Mouse (Mus musculus): Measurements from ENCODE around the gene Phf1. TPM values are rescaled to one million over a fixed set of nuclear protein-coding genes. Genes with fewer than 3 reads are reported as not detected.

Gene Phf1
- polyA plus RNA-seq, 1 experiment = 18.8 TPM

DNA sequence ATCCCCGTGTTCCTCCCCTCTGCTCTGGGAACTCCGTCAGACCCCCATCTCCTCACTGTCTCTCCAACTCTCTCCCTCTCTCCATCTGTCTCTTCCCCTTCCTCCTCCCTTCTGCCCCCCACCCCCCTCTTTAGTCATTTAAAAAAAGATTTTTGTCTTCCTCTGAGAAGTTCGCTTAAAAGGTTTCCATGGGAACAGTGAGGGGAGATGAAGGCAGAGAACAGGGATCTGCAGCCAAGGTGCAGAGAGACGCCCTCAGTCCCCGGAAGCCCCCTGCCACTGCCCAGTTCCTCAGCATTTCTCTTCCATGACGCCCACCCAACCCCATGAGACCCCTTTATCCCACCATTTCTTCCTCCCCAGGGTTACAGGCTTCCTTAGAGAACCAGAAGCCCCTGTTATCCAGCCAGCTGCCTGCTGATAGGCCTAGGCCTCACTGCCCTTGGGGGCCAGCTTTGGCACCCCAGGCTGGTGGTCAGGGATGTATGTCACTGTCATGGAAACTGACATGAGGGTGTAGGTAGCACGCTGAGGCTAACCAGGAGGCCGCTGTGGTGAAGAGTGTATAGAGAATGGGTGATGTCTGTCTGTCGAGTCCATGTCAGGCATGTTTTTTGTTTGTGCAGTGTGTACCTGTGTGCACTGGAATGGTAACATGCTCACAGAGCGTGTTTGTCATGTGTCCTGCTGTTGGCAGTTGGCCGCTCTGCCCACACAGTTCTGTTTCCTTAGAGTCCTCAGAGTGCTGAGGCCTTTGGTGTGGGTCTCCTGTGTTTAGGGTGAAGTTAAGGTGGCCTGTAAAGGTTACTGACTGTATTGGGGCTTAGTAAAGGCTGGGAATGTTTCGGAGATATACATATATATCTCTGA lies 14.6 kb downstream of the Phf1 start:
- no peak for TF ChIP-seq GATA1 (IDR thresholded peaks at IDR 0.05; ENCODE audit: low read length)

DNA sequence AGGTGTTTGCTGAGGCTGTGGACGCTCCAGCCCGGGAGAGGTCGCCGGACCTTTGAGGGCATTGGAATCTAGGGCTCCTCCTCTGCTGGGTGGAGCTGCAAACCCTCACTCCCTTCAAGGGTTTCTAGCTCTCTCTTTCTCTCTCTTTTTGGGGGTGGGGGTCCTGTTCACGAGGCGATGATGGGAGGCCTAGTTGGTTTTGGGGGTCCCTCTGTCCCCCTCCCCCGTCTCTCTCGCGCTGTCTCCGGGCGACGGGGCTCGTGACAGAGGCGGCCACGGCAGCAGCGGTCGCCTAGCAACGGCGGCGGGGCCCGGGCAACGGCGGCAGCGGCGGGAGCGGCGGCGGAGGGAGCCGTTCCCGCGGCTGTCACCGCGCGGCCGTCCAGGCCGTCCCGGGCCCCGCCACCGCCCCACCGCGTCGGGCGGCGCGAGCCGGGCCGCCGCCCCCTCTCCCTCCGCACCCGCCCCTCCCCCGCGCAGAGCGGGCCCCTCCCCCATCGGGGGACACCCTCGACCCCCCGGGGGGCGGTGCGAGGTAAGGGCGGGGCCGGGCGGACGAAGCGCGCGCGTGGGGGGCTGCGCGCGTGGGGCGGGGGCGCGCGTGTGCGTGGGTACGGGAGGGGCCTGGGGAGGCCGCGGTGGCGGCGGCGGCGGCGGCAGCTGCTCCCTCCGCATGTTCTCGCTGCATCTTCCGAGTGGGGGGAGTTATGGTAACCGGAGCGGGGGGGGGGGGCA lies 15.6 kb downstream of the Phf1 start:
- TF ChIP-seq GATA1 (IDR thresholded peaks at IDR 0.05; ENCODE audit: low read length) = no peak

DNA sequence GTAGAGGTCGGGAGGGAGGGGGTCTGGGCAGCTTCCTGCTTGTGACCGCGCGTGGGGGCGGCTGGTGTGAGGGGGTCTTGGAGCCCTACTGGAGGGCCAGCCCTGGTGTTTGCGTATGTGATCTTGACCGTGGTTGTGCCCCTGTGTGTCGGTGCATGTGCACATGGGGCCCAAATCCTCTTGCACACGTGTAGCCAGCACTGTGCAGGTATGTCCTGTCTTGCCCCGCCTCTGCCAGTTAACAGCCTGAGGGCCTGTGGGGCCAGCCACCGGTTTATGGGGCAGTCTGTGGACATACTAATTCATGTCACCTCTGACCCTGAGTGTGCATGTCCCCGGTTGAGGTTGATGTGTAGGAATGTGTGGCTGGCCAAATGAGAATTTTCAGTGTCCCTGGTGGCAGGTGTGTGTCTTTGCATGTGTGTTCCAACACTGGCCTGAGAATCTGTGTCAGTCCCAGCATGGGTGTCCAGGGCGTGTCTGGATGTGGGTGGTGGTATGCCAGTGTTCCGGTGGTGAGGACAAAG lies 16.3 kb downstream of the Phf1 start:
- TF ChIP-seq GATA1 (IDR thresholded peaks at IDR 0.05; ENCODE audit: low read length) = no peak

DNA sequence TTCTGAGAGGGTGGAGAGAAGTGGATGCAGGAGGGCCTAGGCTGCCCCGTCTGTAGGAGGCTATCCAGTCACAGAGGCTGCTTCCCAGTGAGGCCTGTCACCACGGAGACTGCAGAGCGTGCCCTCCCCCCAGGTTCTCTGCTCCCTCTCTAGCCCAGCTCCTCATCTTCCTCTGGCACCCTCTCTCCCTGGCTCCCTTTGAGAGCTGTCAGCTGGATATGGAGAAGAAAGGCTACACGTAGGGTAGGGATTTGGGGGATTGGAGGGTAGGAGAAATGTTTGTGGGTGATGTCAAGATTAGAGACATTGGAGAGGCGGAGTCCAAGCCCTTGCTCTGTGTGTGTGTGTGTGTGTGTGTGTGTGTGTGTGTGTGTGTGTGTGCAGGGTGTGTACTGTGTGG lies 17.0 kb downstream of the Phf1 start:
- TF ChIP-seq GATA1 (IDR thresholded peaks at IDR 0.05; ENCODE audit: low read length) = no peak

DNA sequence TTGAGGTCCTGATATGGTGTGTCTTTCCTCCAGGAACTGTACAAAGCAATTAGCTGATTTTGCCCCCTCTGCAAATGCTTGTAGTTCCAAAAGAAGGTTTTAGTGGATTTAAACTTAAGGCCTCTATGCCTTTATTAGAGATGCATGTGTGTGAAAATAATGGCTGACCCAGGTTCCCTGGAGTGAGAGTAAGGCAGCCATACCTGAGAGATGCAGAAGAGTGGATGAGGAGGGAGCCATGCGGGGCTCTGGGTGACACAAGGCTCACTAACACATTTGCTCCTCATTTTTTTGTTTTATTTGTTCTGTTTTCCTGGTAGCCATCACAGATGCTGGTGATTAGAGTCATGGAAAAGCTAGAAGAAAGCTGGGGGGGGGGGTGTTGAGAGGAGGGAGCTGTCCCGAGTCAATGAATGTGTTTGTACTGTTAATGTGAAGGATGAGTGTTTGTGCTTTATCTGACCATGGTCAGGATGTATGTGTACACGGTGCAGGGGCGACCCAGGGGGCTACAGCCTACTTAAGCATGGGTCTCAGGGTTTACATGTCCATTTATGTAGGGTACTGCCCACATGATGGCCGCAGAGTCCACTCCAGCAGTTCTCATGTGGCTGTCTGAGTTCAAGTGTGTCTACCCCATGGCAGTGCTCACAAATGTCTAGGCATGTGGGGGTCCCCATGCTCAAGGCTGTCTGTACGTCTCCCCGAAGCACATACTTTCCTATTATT lies 17.9 kb downstream of the Phf1 start:
- no peak for TF ChIP-seq GATA1 (IDR thresholded peaks at IDR 0.05; ENCODE audit: low read length)

DNA sequence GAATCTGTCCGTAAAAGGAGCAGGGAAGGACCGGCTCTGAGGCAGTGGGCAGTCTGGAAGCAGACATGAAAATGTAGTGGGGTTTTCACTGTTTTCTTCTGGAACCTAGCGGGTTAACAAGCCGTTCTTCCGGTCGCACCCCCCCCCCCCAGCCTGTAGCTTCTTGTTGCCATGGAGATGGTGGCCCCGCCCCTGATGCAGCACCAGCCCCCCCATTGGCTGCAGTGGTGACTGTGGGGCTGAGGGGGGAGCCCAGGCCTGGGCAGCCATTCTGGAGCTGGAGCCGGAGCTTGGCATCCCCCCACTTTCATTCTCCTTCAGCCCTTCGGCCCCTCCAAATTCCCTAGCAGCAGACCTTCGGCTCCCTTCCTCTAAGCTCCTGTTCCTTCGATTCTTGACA lies 18.6 kb downstream of the Phf1 start:
- no peak for TF ChIP-seq GATA1 (IDR thresholded peaks at IDR 0.05; ENCODE audit: low read length)

DNA sequence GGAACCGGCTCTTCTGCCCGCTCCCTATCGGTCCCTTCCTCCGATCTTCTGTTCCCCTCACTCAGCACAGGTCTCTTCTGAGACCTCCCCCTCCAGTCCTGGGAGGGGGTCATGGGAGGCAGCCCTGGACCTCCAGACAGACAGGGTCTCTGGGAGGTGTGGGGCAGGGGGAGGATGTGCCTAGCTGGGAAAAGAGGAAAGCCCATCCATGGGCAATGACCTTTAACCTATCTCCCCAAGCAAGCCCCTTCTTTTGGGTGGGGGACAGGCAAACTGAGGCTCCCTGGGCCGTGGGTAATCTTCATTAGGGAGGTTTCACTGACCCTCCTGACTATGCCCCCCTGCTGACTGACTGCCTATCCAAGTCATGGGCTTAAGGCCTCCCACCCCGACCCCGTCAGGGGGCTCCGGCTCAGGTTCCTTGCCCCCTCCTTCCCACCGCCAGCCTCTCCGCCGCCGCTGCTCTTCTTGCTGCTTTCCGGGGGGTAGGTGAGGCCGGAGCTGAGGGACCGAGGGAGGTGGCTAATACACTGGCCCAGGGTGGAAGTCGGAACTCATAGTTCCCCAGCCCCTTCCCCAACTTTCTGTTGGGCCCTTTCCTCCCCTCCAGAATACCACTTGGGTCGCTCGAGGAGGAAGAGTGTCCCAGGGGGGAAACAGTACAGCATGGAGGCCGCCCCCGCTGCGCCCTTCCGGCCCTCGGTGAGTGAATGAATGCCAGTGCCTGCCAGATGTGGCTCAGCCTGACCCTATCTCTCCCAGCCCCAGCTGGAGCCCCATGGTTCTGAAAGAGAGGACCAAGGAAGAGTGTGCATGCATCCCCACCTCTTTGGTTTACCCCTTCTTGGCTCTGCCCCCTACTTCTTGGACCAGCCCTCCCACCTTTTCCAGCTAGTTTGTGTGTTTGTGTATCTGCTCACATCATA lies 19.4 kb downstream of the Phf1 start:
- no peak for TF ChIP-seq GATA1 (IDR thresholded peaks at IDR 0.05; ENCODE audit: low read length)

DNA sequence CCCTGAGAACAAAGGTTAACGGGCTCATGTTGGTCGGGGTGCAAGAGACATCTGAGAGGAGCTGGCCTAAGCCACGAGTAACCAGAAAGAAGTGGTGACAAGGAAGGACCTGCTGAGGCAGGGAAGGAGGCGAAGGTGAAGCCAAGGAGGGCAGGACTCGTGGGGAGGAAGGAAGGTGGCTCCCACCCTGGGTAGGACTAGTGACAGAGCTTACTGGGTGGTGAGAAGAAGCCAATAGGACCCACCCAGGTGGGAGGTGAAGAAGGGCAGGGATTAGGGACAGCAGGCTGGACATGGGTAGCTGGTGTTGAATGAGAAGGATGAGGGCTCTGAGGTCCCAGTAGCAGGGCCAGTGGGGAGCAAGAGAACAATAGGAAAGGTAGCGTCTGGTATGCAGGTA lies 20.3 kb downstream of the Phf1 start:
- TF ChIP-seq GATA1 (IDR thresholded peaks at IDR 0.05; ENCODE audit: low read length) = no peak

DNA sequence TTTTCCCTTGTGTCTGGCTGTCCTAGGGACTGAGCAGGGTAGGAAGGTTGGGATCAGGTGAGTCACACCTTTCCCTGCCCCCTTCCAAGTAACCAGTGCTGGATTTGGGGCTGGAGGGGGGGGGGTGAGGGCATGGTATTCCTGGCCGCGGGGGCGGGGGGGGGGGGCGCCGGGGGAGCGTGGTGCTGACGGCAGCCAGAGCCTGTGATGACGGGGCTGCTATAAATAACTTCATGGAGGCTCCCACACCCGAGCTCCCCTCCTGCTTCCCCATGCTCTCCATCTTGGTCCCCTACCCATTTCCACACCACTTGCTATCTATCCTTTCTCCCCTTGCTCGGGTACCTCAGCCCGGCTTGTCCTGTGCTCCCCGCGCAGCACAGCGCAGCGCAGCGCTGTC lies 20.9 kb downstream of the Phf1 start:
- TF ChIP-seq GATA1 (IDR thresholded peaks at IDR 0.05; ENCODE audit: low read length) = no peak

DNA sequence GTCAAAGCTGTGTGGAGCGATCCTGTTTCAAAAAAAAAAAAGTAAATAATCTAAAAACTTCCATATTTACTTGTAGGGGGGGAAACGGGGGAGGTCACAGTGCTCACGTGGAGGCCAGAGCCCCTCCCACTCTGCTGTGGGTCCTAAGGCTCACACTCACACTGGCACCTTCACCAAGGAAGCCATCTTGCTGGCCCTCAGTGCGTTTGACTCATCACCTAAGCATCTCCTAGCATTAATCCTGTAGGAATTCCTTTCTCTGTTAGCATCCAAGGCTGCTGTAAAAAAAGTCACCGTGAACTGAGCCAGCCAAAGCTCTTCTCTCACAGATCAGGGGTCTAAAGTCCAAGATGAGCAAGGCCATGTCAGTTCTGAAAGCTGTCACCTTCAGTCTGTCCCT lies 23.5 kb downstream of the Phf1 start:
- TF ChIP-seq GATA1 (IDR thresholded peaks at IDR 0.05; ENCODE audit: low read length) = no peak

DNA sequence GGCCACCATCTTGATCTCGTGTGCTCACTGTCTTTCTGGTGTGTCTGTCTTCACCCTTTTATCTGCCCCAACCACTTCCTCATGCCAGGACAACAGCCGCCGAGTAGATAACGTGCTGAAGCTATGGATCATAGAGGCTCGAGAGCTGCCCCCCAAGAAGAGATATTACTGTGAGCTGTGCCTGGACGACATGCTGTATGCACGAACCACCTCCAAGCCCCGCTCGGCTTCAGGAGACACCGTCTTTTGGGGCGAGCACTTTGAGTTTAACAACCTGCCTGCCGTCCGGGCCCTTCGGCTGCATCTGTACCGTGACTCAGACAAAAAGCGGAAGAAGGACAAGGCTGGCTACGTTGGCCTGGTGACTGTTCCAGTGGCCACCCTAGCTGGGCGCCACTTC lies 24.0 kb downstream of the Phf1 start:
- TF ChIP-seq GATA1 (IDR thresholded peaks at IDR 0.05; ENCODE audit: low read length) = peak; percentile 83

DNA sequence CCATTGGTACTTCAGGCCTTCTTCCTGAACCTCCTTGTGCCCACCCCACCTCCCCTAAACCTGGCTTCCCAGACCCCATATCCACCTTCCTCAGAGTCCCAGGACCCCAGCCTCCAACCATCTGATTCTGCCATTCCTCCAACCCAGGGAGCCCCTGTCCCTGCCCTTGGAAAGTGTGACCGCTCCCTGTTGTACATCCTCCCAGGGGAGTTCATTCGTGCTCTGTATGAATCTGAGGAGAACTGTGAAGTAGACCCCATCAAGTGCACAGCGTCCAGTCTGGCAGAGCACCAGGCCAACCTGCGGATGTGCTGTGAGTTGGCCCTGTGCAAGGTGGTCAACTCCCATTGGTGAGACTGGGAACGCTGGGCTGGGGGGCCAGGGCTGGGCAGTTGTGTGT lies 25.0 kb downstream of the Phf1 start:
- no peak for TF ChIP-seq GATA1 (IDR thresholded peaks at IDR 0.05; ENCODE audit: low read length)

DNA sequence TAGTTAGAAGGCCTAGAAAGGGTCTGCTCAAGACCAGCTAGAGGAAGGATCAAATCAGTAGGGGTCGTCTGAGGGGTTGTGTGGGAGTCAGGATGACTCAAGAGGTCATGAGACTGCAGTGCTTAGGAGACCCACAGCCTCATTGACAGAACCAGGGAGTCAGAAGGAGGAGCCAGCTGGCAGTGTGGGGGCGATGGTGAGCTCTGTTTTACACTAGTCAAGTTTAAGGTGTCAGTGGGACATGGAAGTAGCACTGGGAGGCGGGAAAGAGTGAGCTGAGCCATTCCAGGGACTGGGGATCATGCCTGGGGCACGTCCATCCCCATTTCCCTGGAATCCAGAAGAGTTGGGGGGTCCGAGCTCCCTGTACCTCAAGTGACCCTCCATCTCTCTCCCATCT lies 26.0 kb downstream of the Phf1 start:
- no peak for TF ChIP-seq GATA1 (IDR thresholded peaks at IDR 0.05; ENCODE audit: low read length)

DNA sequence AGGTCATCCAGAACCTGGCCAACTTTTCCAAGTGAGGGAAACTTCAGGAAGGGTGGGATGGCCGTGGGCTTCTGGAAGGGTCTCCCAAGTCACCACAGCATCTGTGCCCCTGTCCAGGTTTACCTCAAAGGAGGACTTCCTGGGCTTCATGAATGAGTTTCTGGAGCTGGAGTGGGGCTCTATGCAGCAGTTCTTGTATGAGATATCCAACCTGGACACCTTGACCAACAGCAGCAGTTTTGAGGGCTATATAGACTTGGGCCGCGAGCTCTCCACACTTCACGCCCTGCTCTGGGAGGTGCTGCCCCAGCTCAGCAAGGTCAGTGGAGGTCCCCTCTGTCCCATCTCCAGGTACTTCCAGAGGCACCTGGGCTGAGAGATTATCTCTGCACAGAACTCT lies 27.0 kb downstream of the Phf1 start:
- TF ChIP-seq GATA1 (IDR thresholded peaks at IDR 0.05; ENCODE audit: low read length) = no peak
